Mouse (Mus musculus): Measurements from ENCODE around the gene Snrpb. TPM values are rescaled to one million over a fixed set of nuclear protein-coding genes. Genes with fewer than 3 reads are reported as not detected.

The Snrpb gene
- polyA plus RNA-seq, 1 experiment from 2014 or later = 633 TPM

Other genes starting within 250 kb of the Snrpb start
- not detected in 2 replicates for gene Tgm3, start 167.1 kb downstream of the Snrpb start, polyA plus RNA-seq (2014; fragmentation: Nextera tagmentation; extraction: Ambion mirVana)
- gene Tgm6, start 67.0 kb downstream of the Snrpb start, polyA plus RNA-seq (2014; fragmentation: Nextera tagmentation; extraction: Ambion mirVana) = not detected in 2 replicates
- 0.09 and 0.11 TPM in 2 replicates for gene Tmc2, start 15.8 kb upstream of the Snrpb start, polyA plus RNA-seq (2014; fragmentation: Nextera tagmentation; extraction: Ambion mirVana)
- gene Nop56, start 95.0 kb upstream of the Snrpb start, polyA plus RNA-seq (2014; fragmentation: Nextera tagmentation; extraction: Ambion mirVana) = 516 and 536 TPM in 2 replicates
- gene Idh3b, start 105.1 kb upstream of the Snrpb start, polyA plus RNA-seq (2014; fragmentation: Nextera tagmentation; extraction: Ambion mirVana) = 184 and 188 TPM in 2 replicates
- 0.78 and 0.81 TPM in 2 replicates for gene Ebf4, start 115.8 kb upstream of the Snrpb start, polyA plus RNA-seq (2014; fragmentation: Nextera tagmentation; extraction: Ambion mirVana)
- 24.3 and 26.3 TPM in 2 replicates for gene Cpxm1, start 218.2 kb upstream of the Snrpb start, polyA plus RNA-seq (2014; fragmentation: Nextera tagmentation; extraction: Ambion mirVana)
- gene Gm28372, start 225.8 kb upstream of the Snrpb start, polyA plus RNA-seq (2014; fragmentation: Nextera tagmentation; extraction: Ambion mirVana) = not detected in 2 replicates
- gene 1700020A23Rik, start 225.9 kb upstream of the Snrpb start, polyA plus RNA-seq (2014; fragmentation: Nextera tagmentation; extraction: Ambion mirVana) = not detected in 2 replicates
- not detected in 2 replicates for gene Tmem239, start 227.1 kb upstream of the Snrpb start, polyA plus RNA-seq (2014; fragmentation: Nextera tagmentation; extraction: Ambion mirVana)
- gene Vps16, start 244.9 kb upstream of the Snrpb start, polyA plus RNA-seq (2014; fragmentation: Nextera tagmentation; extraction: Ambion mirVana) = 69.6 and 80.5 TPM in 2 replicates
- 7.6 and 7.8 TPM in 2 replicates for gene Pced1a, start 245.3 kb upstream of the Snrpb start, polyA plus RNA-seq (2014; fragmentation: Nextera tagmentation; extraction: Ambion mirVana)